Mouse (Mus musculus) brain, embryonic 18.5 days (tissue): Measurements from ENCODE around the gene Rgs5.

ENCODE experiments used
- DNase-seq: peaks from one replicate; pipeline ENCODE4 v3.0.0-alpha.2; 2012; ENCODE audit warnings: low read depth, low spot score

The Rgs5 gene

GRCm38 (mm10) chr1:169655256-169655655, at the start of gene Rgs5:
Gene Rgs5, plus strand, starts transcription at chr1:169655501.
- DNase-seq, result no peak

GRCm38 (mm10) chr1:169606164-169606563, 49.1 kb upstream of the Rgs5 start:
- no peak for DNase-seq

- DNase-seq, result no peak
These were observed 25.6 kb upstream of the Rgs5 start for GRCm38 (mm10) chr1:169629738-169630137.

GRCm38 (mm10) chr1:169637251-169637750, 18.0 kb upstream of the Rgs5 start:
- DNase-seq, result no peak

- DNase-seq, result no peak
These were observed 10.2 kb upstream of the Rgs5 start for GRCm38 (mm10) chr1:169644884-169645653.

GRCm38 (mm10) chr1:169659479-169659878, 4.2 kb downstream of the Rgs5 start:
- no peak for DNase-seq

GRCm38 (mm10) chr1:169667328-169667727, 12.0 kb downstream of the Rgs5 start:
- no peak for DNase-seq

GRCm38 (mm10) chr1:169670705-169671104, 15.4 kb downstream of the Rgs5 start:
- peak; percentile 39 for DNase-seq

- no peak for DNase-seq
These were observed 16.5 kb downstream of the Rgs5 start for GRCm38 (mm10) chr1:169671801-169672200.

GRCm38 (mm10) chr1:169672272-169672671, 17.0 kb downstream of the Rgs5 start:
- no peak for DNase-seq

- DNase-seq, result no peak
These were observed 18.8 kb downstream of the Rgs5 start for GRCm38 (mm10) chr1:169674116-169674515.

GRCm38 (mm10) chr1:169676751-169677150, 21.4 kb downstream of the Rgs5 start:
- DNase-seq, result no peak

GRCm38 (mm10) chr1:169680455-169681208, 25.3 kb downstream of the Rgs5 start:
- DNase-seq, result no peak

- DNase-seq, result no peak
These were observed 27.6 kb downstream of the Rgs5 start for GRCm38 (mm10) chr1:169682775-169683497.

- no peak for DNase-seq
These were observed 30.0 kb downstream of the Rgs5 start for GRCm38 (mm10) chr1:169685257-169685656.

GRCm38 (mm10) chr1:169693040-169693439, 37.7 kb downstream of the Rgs5 start:
- DNase-seq, result no peak

GRCm38 (mm10) chr1:169693537-169693936, 38.2 kb downstream of the Rgs5 start:
- DNase-seq, result no peak

- DNase-seq, result no peak
These were observed 40.1 kb downstream of the Rgs5 start for GRCm38 (mm10) chr1:169695356-169695755.

GRCm38 (mm10) chr1:169697236-169697635, 41.9 kb downstream of the Rgs5 start:
- DNase-seq, result no peak

GRCm38 (mm10) chr1:169699184-169699583, 43.9 kb downstream of the Rgs5 start:
- DNase-seq, result no peak

- DNase-seq, result no peak
These were observed 49.2 kb downstream of the Rgs5 start for GRCm38 (mm10) chr1:169704395-169705087.
